25 mouse cellular contexts compared by ENCODE assay signal in genomic region chr15:74187371-74188070, GRCm38 (mm10).
DNase-seq lines count a peak whose midpoint lies in the region; ATAC-seq lines count a peak whose summit lies in the region.
"Had no signal": no experiment of that assay in that cellular context is flagged by ENCODE, and none has a peak within 500 bp of the region (broad histone marks: within the 10 kb centered on the region; RNA-seq: fewer than 3 reads in every experiment).

No protein-coding gene starts in this region.

- H3K4me3 ChIP-seq in forebrain, embryonic 15.5 days = no peak overlapping the region
- H3K4me3 ChIP-seq in forebrain, embryonic 16.5 days (replicated peaks; ENCODE audit: low read length) = no peak overlapping the region
- H3K4me3 ChIP-seq in midbrain, embryonic 14.5 days (replicated peaks; ENCODE audit: low read depth, low read length) = no peak overlapping the region
- H3K4me3 ChIP-seq in midbrain, embryonic 10.5 days = no peak overlapping the region
- H3K4me3 ChIP-seq in midbrain, embryonic 15.5 days = no peak overlapping the region
- H3K4me3 ChIP-seq in kidney, embryonic 16.5 days (ENCODE audit: low read length) = no peak overlapping the region
- H3K4me3 ChIP-seq: embryonic facial prominence, embryonic 15.5 days; erythroblast, embryonic 14.5 days; forebrain, embryonic 10.5 days; gastrocnemius, adult 2 months; heart, embryonic 12.5 days; intestine, embryonic 15.5 days had no signal

- H3K4me1 ChIP-seq in forebrain, embryonic 15.5 days = peaks cover 9% of the 10 kb centered on the region
- H3K4me1 ChIP-seq in forebrain, embryonic 16.5 days (replicated peaks; ENCODE audit: control insufficient read depth, insufficient read depth, low read length) = peaks cover 6% of the 10 kb centered on the region
- H3K4me1 ChIP-seq in midbrain, embryonic 14.5 days (ENCODE audit: control insufficient read depth, insufficient read depth, low read length) = no peaks in the 10 kb centered on the region
- H3K4me1 ChIP-seq in midbrain, embryonic 10.5 days = no peaks in the 10 kb centered on the region
- peaks cover 9% of the 10 kb centered on the region; the same call in 1 of the 2 replicates for H3K4me1 ChIP-seq in midbrain, embryonic 15.5 days
- no peaks in the 10 kb centered on the region for H3K4me1 ChIP-seq in kidney, embryonic 16.5 days (ENCODE audit: insufficient read depth, low read length)
- H3K4me1 ChIP-seq: embryonic facial prominence, embryonic 15.5 days; heart, embryonic 12.5 days; intestine, embryonic 15.5 days had no signal

- no peak overlapping the region for H3K9ac ChIP-seq in forebrain, embryonic 15.5 days (replicated peaks)
- no peak overlapping the region for H3K9ac ChIP-seq in forebrain, embryonic 16.5 days (replicated peaks; ENCODE audit: low read depth, low read length)
- no peak overlapping the region for H3K9ac ChIP-seq in midbrain, embryonic 14.5 days (replicated peaks; ENCODE audit: low read length)
- no peak overlapping the region for H3K9ac ChIP-seq in midbrain, embryonic 15.5 days
- H3K9ac ChIP-seq in kidney, embryonic 16.5 days (replicated peaks; ENCODE audit: low read length) = no peak overlapping the region
- H3K9ac ChIP-seq: embryonic facial prominence, embryonic 15.5 days; heart, embryonic 12.5 days; intestine, embryonic 15.5 days had no signal

- no peak overlapping the region for H3K4me2 ChIP-seq in forebrain, embryonic 15.5 days (replicated peaks)
- H3K4me2 ChIP-seq in forebrain, embryonic 16.5 days (ENCODE audit: low read length) = no peak overlapping the region
- no peak overlapping the region for H3K4me2 ChIP-seq in midbrain, embryonic 14.5 days (ENCODE audit: low read length)
- no peak overlapping the region for H3K4me2 ChIP-seq in midbrain, embryonic 15.5 days
- H3K4me2 ChIP-seq in kidney, embryonic 16.5 days (replicated peaks; ENCODE audit: low read depth, low read length) = no peak overlapping the region
- H3K4me2 ChIP-seq: embryonic facial prominence, embryonic 15.5 days; heart, embryonic 12.5 days; intestine, embryonic 15.5 days had no signal

- H3K36me3 ChIP-seq in forebrain, embryonic 15.5 days = no peaks in the 10 kb centered on the region
- H3K36me3 ChIP-seq in forebrain, embryonic 16.5 days (ENCODE audit: control insufficient read depth, insufficient read depth) = no peaks in the 10 kb centered on the region
- no peaks in the 10 kb centered on the region for H3K36me3 ChIP-seq in midbrain, embryonic 14.5 days (ENCODE audit: control insufficient read depth, insufficient read depth, low read length)
- no peaks in the 10 kb centered on the region for H3K36me3 ChIP-seq in midbrain, embryonic 10.5 days
- no peaks in the 10 kb centered on the region for H3K36me3 ChIP-seq in midbrain, embryonic 15.5 days (replicated peaks)
- H3K36me3 ChIP-seq in kidney, embryonic 16.5 days (ENCODE audit: insufficient read depth, low read length) = no peaks in the 10 kb centered on the region
- H3K36me3 ChIP-seq: embryonic facial prominence, embryonic 15.5 days; forebrain, embryonic 10.5 days; heart, embryonic 12.5 days; intestine, embryonic 15.5 days had no signal

- no peaks in the 10 kb centered on the region for H3K9me3 ChIP-seq in forebrain, embryonic 15.5 days
- H3K9me3 ChIP-seq in forebrain, embryonic 16.5 days (ENCODE audit: control insufficient read depth, low read length) = no peaks in the 10 kb centered on the region
- H3K9me3 ChIP-seq in midbrain, embryonic 14.5 days (ENCODE audit: control insufficient read depth, low read length) = no peaks in the 10 kb centered on the region
- no peaks in the 10 kb centered on the region for H3K9me3 ChIP-seq in midbrain, embryonic 10.5 days (replicated peaks)
- H3K9me3 ChIP-seq in midbrain, embryonic 15.5 days = no peaks in the 10 kb centered on the region
- no peaks in the 10 kb centered on the region for H3K9me3 ChIP-seq in kidney, embryonic 16.5 days (ENCODE audit: low read length)
- H3K9me3 ChIP-seq: embryonic facial prominence, embryonic 15.5 days; forebrain, embryonic 10.5 days; heart, embryonic 12.5 days; intestine, embryonic 15.5 days had no signal

- no peak for ATAC-seq in forebrain, embryonic 15.5 days (replicated peaks)
- no peak for ATAC-seq in forebrain, embryonic 16.5 days
- no peak for ATAC-seq in midbrain, embryonic 14.5 days (ENCODE audit: low FRiP score, low TSS enrichment)
- no peak for ATAC-seq in midbrain, embryonic 15.5 days (replicated peaks)
- ATAC-seq in kidney, embryonic 16.5 days (ENCODE audit: low FRiP score, low TSS enrichment) = no peak
- ATAC-seq: activated CD4-positive, CD25-positive, alpha-beta regulatory T cell, adult 4 months; hindbrain, embryonic 16.5 days; intestine, embryonic 15.5 days; Patski had no signal

- H3K27ac ChIP-seq in forebrain, embryonic 15.5 days (replicated peaks) = 0 out of 2 replicates have a peak overlapping the region, but pooled peaks have one; percentile 15
- no peak overlapping the region for H3K27ac ChIP-seq in forebrain, embryonic 16.5 days (ENCODE audit: low read length)
- H3K27ac ChIP-seq in midbrain, embryonic 14.5 days (replicated peaks; ENCODE audit: low read depth, low read length) = peak overlapping the region; percentile 20; the same call in 1 of the 2 replicates
- H3K27ac ChIP-seq in midbrain, embryonic 10.5 days (replicated peaks) = no peak overlapping the region
- 0 out of 2 replicates have a peak overlapping the region, but pooled peaks have one; percentile 5 for H3K27ac ChIP-seq in midbrain, embryonic 15.5 days
- H3K27ac ChIP-seq in kidney, embryonic 16.5 days (ENCODE audit: low read length) = no peak overlapping the region
- H3K27ac ChIP-seq: embryonic facial prominence, embryonic 15.5 days; forebrain, embryonic 10.5 days; gastrocnemius, adult 2 months; intestine, embryonic 15.5 days had no signal

- no peak for DNase-seq in midbrain, embryonic 14.5 days
- DNase-seq in midbrain, embryonic 10.5 days (ENCODE audit: low spot score) = no peak
- peak; percentile 88 for DNase-seq in R1 (ENCODE audit: low read depth, low spot score)
- DNase-seq in T-cell, adult 2 months (ENCODE audit: low spot score) = no peak
- DNase-seq: adrenal gland, adult 2 months; adrenal gland, postnatal 25 days; cerebellum, adult 2 months; cerebellum, postnatal 14 days; embryo, embryonic 11 days; gastrocnemius, adult 2 months; gastrocnemius, postnatal 25 days; heart, postnatal 36 days; kidney, adult 2 months had no signal

- H3K27me3 ChIP-seq in forebrain, embryonic 15.5 days = no peaks in the 10 kb centered on the region
- no peaks in the 10 kb centered on the region for H3K27me3 ChIP-seq in forebrain, embryonic 16.5 days (replicated peaks; ENCODE audit: control insufficient read depth, insufficient read depth, low read length)
- H3K27me3 ChIP-seq in midbrain, embryonic 14.5 days (ENCODE audit: control insufficient read depth, insufficient read depth, low read length) = no peaks in the 10 kb centered on the region
- no peaks in the 10 kb centered on the region for H3K27me3 ChIP-seq in midbrain, embryonic 10.5 days (ENCODE audit: low read depth, poor library complexity, severe bottlenecking)
- no peaks in the 10 kb centered on the region for H3K27me3 ChIP-seq in midbrain, embryonic 15.5 days (replicated peaks)
- H3K27me3 ChIP-seq in kidney, embryonic 16.5 days (ENCODE audit: insufficient read depth, low read length) = peaks cover 21% of the 10 kb centered on the region
- H3K27me3 ChIP-seq: embryonic facial prominence, embryonic 15.5 days; intestine, embryonic 15.5 days had no signal

Comparison
In these comparisons a context has a peak if more than half of its experiments do, and no peak if none do; other contexts are left out.
1. H3K27ac ChIP-seq: peak in forebrain, embryonic 15.5 days (single experiment), midbrain, embryonic 14.5 days (single experiment) and midbrain, embryonic 15.5 days (single experiment); none in forebrain, embryonic 16.5 days (single experiment), midbrain, embryonic 10.5 days (single experiment) and kidney, embryonic 16.5 days (single experiment).